Mouse (Mus musculus) R1 (cell line): ENCODE data around the gene Rora.
A peak's percentile ranks its signal among the peaks of the same experiment; 100 is the strongest.

Experiments
- DNase-seq: peaks from one replicate; pipeline ENCODE4 v3.0.0-alpha.2; 2018; ENCODE audit warnings: low read depth, low spot score

The Rora gene

GRCm38 (mm10) chr9:68948141-68948540 is 294.6 kb downstream of the Rora start:
- DNase-seq = no peak

DNA sequence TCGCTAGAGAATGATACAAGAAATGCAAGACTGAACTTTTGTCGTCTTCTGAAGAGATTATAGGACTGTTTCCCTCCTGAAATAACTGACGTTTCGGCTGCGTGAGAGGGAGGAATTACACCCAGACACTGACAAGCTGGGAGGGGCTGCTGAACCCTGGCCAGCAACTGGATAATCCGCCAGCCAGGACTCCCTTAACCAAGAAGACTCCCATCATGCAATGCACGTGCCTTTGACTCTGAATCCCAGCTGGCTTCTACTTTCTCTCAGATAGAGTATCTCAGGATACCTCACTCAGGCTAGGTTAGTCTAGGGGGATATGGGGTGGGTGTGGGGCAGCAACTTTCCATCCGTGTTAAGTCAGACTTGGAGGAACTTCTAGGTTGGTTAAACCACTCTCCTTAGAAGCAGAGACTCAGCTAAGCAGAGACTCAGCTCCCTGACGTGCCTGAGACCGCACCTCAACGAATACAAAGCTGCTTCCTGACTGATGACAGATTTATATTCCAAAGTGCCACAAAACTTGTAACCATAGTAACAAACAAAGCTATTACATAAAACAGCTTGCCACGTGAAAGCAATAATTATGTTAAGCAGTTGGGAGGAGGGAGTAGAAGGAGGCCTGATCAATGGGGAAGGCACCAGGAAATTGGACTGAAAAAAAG is 302.8 kb downstream of the Rora start:
- peak; percentile 18 for DNase-seq

DNA sequence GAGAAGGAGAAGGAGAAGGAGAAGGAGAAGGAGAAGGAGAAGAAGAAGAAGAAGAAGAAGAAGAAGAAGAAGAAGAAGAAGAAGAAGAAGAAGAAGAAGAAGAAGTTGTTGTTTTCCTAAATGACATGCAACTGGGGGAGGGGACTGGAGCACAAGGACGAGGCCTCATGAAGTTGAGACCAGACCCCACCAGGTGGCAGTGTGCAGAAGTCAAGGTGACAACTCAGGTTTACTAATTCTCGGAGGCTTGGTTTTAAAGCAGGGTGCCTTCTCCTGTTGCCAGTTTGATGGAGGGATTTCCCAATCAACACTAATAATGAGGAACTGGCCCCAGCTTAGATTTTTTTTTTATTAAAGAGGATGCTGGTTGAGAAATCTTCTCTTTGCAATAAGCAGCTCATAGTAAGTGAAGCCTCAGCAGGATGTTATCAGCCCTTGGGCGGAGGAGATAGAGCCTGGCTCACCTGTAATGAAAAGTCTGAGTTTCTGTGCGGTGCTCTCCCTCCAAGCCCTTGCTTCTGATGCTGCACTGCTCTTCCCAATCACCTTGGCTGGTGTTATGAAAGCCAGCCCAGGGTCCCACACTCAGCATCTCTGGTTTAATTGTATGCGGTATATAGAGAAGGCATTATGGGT is 303.5 kb downstream of the Rora start:
- DNase-seq = peak; percentile 61

DNA sequence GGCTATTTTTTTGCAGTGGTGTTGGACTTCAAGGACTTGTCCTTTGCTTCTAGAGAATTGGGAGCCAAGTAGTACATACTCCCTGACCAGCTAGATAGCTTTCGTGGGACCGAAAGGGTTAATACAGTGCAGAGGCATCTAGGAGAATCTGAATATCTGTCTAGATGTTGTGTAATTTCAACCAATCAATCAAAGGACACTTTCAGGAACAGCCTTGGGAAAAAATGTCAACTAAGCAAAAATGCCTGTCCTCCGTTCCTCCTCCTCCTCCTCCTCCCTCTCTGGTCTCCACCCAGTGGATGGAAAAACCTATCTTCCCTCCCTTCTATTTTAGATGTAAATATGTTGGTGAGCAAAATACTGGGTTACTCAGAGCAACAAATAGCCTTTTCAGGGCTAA is 304.2 kb downstream of the Rora start:
- no peak for DNase-seq

DNA sequence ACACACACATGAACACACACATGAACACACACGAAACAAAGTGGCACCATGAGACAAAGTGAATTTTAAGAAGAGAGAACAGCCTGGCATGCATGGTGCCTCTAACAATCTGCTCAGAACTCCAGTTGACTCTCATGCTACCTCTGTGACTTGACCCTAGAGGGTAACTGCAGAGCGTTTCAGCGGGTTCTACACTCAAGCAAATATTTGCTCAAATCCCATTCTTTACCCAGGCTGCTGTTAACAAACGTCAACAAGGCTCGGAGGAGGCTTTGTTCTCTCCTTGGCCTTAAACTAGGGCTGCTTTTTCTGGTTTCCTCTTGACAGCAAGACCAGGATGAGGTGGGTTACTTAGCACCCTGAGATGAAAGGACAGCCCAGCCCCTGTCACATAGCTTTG is 305.3 kb downstream of the Rora start:
- DNase-seq = no peak

DNA sequence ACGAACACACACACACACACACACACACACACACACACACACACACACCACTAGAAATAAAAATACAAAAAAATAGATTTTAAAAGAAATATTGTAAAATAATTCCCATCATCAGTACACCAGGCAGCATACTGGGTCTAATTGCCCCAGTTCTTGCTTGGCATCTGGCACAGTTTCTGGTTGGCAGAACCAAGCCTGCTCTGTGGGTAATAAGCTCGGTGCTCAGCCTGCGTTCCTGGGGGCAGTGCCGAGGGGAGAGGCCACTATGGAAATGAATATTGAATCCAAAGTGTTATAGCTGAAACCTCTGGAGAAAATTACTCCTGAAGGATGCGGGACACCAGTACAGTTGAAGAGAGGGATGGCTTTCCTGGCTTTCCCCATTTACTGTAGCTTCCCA is 310.3 kb downstream of the Rora start:
- no peak for DNase-seq

- DNase-seq = peak; percentile 26
Measured at GRCm38 (mm10) chr9:68966540-68966939, 313.0 kb downstream of the Rora start.

- no peak for DNase-seq
Measured at GRCm38 (mm10) chr9:68970074-68970473, 316.5 kb downstream of the Rora start.

- no peak for DNase-seq
Measured at GRCm38 (mm10) chr9:68972277-68972676, 318.7 kb downstream of the Rora start.

- DNase-seq = no peak
Measured at GRCm38 (mm10) chr9:68974517-68974916, 320.9 kb downstream of the Rora start.

- no peak for DNase-seq
Measured at GRCm38 (mm10) chr9:68976136-68976535, 322.6 kb downstream of the Rora start.

DNA sequence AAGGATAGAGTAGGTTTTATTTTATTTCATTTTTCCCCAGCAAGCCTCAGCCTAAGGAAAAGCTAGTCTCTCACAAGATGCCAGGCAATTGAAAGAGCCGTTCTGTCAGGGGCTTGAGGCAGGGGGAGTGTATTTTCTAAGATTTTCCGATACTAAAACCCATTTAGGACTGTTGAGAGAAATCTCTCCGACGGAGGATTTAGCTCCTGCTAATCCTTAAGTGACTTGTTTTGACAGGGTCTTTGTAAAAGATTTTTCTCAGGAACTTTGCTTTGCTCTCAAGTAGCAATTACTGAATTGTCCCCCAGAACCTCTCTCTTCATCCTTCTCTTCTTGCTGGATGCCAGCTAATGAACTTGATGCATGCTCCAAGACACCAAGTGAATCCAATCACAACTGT is 323.3 kb downstream of the Rora start:
- DNase-seq = no peak

DNA sequence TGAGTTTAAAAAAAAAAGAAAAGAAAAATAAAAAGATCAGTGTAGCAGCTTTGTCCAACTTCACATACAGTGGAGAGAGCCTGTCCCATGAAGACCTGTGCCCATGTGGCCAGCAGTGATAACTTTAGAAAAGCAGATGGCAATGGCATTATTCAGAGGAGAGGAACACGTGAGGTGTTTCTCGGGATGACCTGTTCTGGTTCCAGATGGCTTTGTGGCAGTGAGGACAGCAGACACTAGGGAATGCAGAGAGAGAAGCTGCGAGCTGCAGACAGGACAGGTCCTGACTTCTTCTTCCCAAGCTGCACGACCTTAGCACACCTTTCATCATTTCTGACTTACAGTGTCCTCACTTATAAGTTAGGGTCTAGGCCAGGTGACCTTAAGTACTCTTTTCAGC is 325.1 kb downstream of the Rora start:
- DNase-seq = no peak

- DNase-seq = no peak
Measured at GRCm38 (mm10) chr9:68980041-68980440, 326.5 kb downstream of the Rora start.

GRCm38 (mm10) chr9:68985046-68985445 is 331.5 kb downstream of the Rora start:
- DNase-seq = no peak

DNA sequence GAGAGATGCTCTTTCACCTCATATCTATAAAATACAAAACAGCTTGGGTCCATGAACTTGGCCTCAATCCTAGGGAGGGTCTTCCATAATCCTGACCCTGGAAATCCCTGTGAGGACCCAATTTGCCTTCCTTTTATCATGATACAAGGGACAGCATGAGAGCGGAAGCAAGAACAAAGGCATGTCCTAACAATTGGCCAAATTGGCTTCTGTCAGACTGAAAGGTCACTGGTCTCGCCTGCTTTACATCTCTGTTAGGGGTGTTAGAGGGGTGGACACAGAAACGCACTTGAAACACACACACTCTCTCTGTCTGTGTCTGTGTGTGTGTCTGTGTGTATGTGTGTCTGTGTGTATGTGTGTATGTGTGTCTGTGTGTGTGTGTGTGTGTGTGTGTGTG is 332.2 kb downstream of the Rora start:
- peak; percentile 25 for DNase-seq

DNA sequence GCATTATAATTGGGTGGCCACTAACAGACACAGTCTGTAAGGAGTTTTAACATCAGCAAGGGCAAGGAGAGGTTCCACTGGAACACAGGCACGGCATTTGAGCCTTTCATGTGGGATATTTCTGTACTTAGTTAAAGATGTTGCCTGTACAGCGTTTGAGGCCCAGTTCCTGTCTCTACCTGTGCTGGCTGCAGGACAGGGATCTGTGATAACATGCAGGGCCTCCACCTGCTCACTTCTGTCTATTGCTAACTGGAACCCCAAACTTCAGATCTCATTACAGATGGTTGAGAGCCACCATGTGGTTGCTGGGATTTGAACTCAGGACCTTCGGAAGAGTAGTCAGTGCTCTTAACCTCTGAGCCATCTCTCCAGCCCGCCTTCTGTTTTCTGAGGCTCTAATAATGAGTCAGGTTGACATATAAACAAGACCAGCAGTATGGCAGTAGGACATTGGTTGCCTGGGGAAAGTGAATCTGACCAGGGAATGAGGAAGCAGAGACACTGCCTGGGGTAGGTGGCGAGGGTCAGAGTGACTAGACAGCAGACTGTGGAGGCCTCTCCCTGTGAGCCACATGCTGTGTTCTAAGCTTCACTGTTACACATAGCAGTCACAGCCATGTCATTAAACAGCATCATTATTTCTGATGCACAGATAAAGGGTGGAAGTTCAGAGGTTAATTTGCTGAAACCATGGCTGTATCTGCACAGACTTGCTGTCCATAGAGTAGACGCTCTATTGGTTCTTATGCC is 333.9 kb downstream of the Rora start:
- no peak for DNase-seq

GRCm38 (mm10) chr9:68988162-68988911 is 334.8 kb downstream of the Rora start:
- DNase-seq = no peak

DNA sequence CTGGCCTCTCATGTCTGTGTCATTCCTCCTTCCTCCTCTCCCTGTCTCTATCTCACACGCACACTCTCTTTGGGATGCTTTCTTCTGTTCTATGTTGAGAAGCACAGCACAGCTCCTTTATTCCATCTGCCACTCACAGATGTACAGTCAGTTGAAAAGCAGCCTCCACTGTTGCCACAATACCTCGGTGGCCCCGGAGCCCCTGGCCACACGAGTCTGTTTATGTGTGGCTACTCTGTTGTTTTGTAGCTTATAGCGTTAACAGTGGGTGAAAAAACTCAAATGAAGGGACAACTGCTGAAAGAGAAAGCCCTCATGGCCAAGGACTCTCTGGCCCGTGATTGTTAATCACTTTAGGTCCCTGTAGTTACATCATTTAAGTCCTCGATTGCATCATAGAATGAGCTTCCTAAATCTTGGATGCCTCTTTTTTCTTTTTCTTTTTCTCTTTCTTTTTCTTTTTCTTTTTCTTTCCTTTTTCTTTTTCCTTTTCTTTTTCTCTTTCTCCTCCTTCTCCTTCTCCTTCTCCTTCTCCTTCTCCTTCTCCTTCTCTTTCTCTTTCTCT is 336.4 kb downstream of the Rora start:
- DNase-seq = no peak

DNA sequence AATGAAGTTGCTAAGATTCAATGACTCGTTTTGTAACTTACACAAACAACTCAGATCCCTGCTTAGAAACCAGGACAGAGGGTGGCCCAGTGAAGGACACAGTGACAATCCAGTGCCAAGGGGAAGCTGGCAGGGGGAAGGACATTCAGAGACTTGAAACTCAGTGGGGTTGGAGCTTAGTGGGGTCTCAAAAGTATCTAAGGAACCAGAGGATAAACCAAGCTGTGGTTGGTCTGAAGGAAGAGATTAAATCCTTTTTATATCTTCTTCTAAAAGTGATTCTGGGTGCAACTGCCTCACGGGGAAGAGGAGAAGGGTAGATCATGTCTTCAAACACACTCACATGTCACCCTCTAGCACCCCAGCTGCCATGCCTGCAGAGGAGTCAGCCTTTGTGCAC is 340.3 kb downstream of the Rora start:
- DNase-seq = no peak

DNA sequence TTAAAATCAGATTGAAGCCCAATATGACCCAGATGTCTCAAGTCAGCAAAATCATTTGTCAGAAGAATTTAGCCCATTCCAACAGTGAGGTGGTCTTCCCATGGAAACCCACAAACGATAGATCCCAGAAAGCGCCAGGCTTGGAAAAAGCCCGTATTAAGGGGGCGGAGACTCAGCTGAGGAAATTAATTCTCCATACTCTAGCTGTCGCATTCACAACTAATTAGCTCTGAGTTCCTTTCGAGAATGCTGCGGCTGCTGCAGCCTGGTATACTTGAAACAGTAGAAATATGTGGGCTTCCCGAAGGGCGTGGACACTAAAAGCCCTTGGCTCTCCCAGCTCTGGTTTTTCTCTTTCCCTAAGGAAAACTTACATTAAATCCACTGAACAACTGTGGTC is 345.4 kb downstream of the Rora start:
- DNase-seq = no peak

DNA sequence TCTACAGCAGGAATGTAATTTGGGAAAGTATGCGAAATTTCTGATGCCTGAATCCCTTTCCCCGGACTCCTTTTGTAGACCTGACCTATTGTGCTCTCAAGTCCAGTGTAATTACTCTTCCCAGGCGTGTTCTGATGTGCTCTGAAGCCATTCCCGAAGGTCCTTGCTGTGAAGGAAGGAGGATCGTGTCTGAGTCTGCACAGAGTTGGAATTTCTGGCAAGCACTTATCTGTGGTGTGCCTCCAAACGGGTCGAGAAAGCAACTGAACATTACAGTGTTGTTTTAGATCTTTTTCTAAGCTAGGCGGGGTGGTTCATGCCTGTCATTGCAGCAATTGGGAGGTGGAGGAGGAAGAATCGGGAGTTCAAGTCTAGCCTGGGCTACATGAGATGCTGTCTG is 350.9 kb downstream of the Rora start:
- no peak for DNase-seq
